In genomic region chr12:3891779-3892239, GRCm38 (mm10) we compare ENCODE assay signal across 8 mouse cellular contexts.
DNase-seq lines count a peak whose midpoint lies in the region; ATAC-seq and TF ChIP-seq lines count a peak whose summit lies in the region.

No protein-coding gene starts in this region.

- peak; percentile 69 for DNase-seq in lung, embryonic 14.5 days
- no peak for DNase-seq in lung, adult 18-20 months
- DNase-seq in hindbrain, postnatal 0 days (ENCODE audit: low spot score), result no peak
- no peak for DNase-seq in layer of hippocampus, adult 18-20 months (ENCODE audit: low spot score in 2 of 2)
- no peak for DNase-seq in yolk sac, embryonic 10.5 days (ENCODE audit: low spot score)
- no peak for DNase-seq in cerebellum, postnatal 25 days

- H3K27ac ChIP-seq in lung, embryonic 14.5 days (ENCODE audit: low read depth), result peak overlapping the region; percentile 96
- H3K27ac ChIP-seq in brown adipose tissue, adult 24 weeks (replicated peaks; ENCODE audit: low read depth, low read length), result no peak overlapping the region
- peak overlapping the region; percentile 46; the same call in 1 of the 2 replicates for H3K27ac ChIP-seq in hindbrain, postnatal 0 days
- H3K27ac ChIP-seq in midbrain, embryonic 15.5 days, result peak overlapping the region; percentile 75

- no peaks in the 10 kb centered on the region for H3K9me3 ChIP-seq in lung, embryonic 14.5 days (ENCODE audit: low read depth, low read length)
- H3K9me3 ChIP-seq in hindbrain, postnatal 0 days (ENCODE audit: low read length), result no peaks in the 10 kb centered on the region
- no peaks in the 10 kb centered on the region for H3K9me3 ChIP-seq in midbrain, embryonic 15.5 days

- H3K4me1 ChIP-seq in lung, embryonic 14.5 days (ENCODE audit: insufficient read depth), result peaks cover 35% of the 10 kb centered on the region
- H3K4me1 ChIP-seq in brown adipose tissue, adult 24 weeks (ENCODE audit: control insufficient read depth, insufficient read depth, insufficient read length, low read length), result peaks cover 5% of the 10 kb centered on the region
- peaks cover 46% of the 10 kb centered on the region for H3K4me1 ChIP-seq in hindbrain, postnatal 0 days (ENCODE audit: insufficient read depth, low read length)
- peaks cover 74% of the 10 kb centered on the region for H3K4me1 ChIP-seq in midbrain, embryonic 15.5 days

- WGBS in lung, embryonic 14.5 days, result under 1% methylated on average over 18 of the region's 18 CpGs
- WGBS in hindbrain, postnatal 0 days, result 8% methylated on average over 14 of the region's 18 CpGs
- 3% methylated on average over 18 of the region's 18 CpGs for WGBS in midbrain, embryonic 15.5 days

- peak overlapping the region; percentile 86 for H3K4me2 ChIP-seq in lung, embryonic 14.5 days
- H3K4me2 ChIP-seq in hindbrain, postnatal 0 days (ENCODE audit: low read depth, low read length), result peak overlapping the region; percentile 58
- peak overlapping the region; percentile 78 for H3K4me2 ChIP-seq in midbrain, embryonic 15.5 days

- H3K9ac ChIP-seq in lung, embryonic 14.5 days, result peak overlapping the region; percentile 67
- H3K9ac ChIP-seq in hindbrain, postnatal 0 days (replicated peaks; ENCODE audit: low read length), result peak overlapping the region; percentile 35; the same call in 1 of the 2 replicates
- peak overlapping the region; percentile 35 for H3K9ac ChIP-seq in midbrain, embryonic 15.5 days

- TF ChIP-seq CTCF in lung, embryonic 14.5 days (IDR thresholded peaks at IDR 0.05; ENCODE audit: low read depth), result no peak
- no peak for TF ChIP-seq CTCF in hindbrain, postnatal 0 days (IDR thresholded peaks at IDR 0.05; ENCODE audit: low read depth)

- H3K4me3 ChIP-seq in lung, embryonic 14.5 days (ENCODE audit: low read depth, low read length), result peak overlapping the region; percentile 49
- H3K4me3 ChIP-seq in brown adipose tissue, adult 24 weeks (ENCODE audit: insufficient read depth, low read depth, low read length), result 0 out of 2 replicates have a peak overlapping the region, but pooled peaks have one; percentile 9
- peak overlapping the region; percentile 33 for H3K4me3 ChIP-seq in hindbrain, postnatal 0 days (ENCODE audit: low read length)
- peak overlapping the region; percentile 44 for H3K4me3 ChIP-seq in midbrain, embryonic 15.5 days

- ATAC-seq in lung, embryonic 14.5 days (ENCODE audit: insufficient read depth), result peak; percentile 70
- ATAC-seq in hindbrain, postnatal 0 days, result no peak
- peak; percentile 25; the same call in 1 of the 2 replicates for ATAC-seq in midbrain, embryonic 15.5 days (replicated peaks)

- peaks cover 43% of the 10 kb centered on the region for H3K36me3 ChIP-seq in lung, embryonic 14.5 days (ENCODE audit: insufficient read depth)
- peaks cover 16% of the 10 kb centered on the region for H3K36me3 ChIP-seq in hindbrain, postnatal 0 days (ENCODE audit: insufficient read depth, low read length)
- H3K36me3 ChIP-seq in midbrain, embryonic 15.5 days (replicated peaks), result peaks cover 15% of the 10 kb centered on the region

- H3K27me3 ChIP-seq in lung, embryonic 14.5 days (ENCODE audit: insufficient read depth, low read length), result no peaks in the 10 kb centered on the region
- no peaks in the 10 kb centered on the region for H3K27me3 ChIP-seq in hindbrain, postnatal 0 days (ENCODE audit: insufficient read depth, low read length)
- H3K27me3 ChIP-seq in midbrain, embryonic 15.5 days (replicated peaks), result no peaks in the 10 kb centered on the region
